Mouse (Mus musculus) ovary, postnatal 14 days (tissue): ENCODE results near the gene Ppt1.
"Not testable (repeated sequence)": the region's sequence is repeated elsewhere in the genome, so short reads cannot be mapped to it uniquely, and the experiment has no call there.

Experiments used
- DNase-seq: peaks from one replicate; pipeline ENCODE4 v3.0.0; 2022; ENCODE audit warnings: low spot score

Gene Ppt1

GRCm38 (mm10) chr4:122835530-122836402 is at the start of gene Ppt1:
TSS of gene Ppt1 (plus strand) at chr4:122836242.
- peak; percentile 68 for DNase-seq

- DNase-seq = no peak
Observed at GRCm38 (mm10) chr4:122789335-122790089, 46.5 kb upstream of the Ppt1 start.

- DNase-seq = peak; percentile 71
Observed at GRCm38 (mm10) chr4:122808108-122808507, 27.9 kb upstream of the Ppt1 start.

- DNase-seq = no peak
Observed at GRCm38 (mm10) chr4:122811180-122811579, 24.9 kb upstream of the Ppt1 start.

GRCm38 (mm10) chr4:122811824-122812223 is 24.2 kb upstream of the Ppt1 start:
- DNase-seq = no peak

GRCm38 (mm10) chr4:122816202-122816601 is 19.8 kb upstream of the Ppt1 start:
- DNase-seq = no peak

DNA sequence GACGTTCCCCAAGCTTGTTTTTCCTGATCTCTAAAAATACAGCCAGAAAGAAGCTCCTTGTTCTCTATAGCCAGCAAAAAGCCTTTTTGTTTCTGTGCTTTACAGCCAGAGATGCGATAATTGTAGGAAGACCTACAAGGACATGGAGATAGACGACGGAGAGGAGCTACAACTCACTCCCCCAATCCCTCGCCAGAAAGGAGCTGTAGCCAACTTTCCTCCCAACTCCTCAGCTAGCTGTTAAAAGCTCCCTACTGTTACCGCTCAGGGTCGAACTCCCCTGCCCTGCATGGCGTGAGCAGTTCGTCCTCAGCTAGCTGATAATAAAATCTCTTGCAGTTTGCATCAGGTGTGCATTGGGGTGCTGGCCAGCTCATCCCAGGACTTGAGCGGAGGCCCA is 15.1 kb upstream of the Ppt1 start:
- not testable (repeated sequence) for DNase-seq

GRCm38 (mm10) chr4:122827651-122828050 is 8.4 kb upstream of the Ppt1 start:
- DNase-seq = no peak

GRCm38 (mm10) chr4:122829339-122829738 is 6.7 kb upstream of the Ppt1 start:
- DNase-seq = no peak

- no peak for DNase-seq
Observed at GRCm38 (mm10) chr4:122831888-122832287, 4.2 kb upstream of the Ppt1 start.

- no peak for DNase-seq
Observed at GRCm38 (mm10) chr4:122836403-122836775, 347 bp downstream of the Ppt1 start.

- no peak for DNase-seq
Observed at GRCm38 (mm10) chr4:122837180-122837730, 1.2 kb downstream of the Ppt1 start.

DNA sequence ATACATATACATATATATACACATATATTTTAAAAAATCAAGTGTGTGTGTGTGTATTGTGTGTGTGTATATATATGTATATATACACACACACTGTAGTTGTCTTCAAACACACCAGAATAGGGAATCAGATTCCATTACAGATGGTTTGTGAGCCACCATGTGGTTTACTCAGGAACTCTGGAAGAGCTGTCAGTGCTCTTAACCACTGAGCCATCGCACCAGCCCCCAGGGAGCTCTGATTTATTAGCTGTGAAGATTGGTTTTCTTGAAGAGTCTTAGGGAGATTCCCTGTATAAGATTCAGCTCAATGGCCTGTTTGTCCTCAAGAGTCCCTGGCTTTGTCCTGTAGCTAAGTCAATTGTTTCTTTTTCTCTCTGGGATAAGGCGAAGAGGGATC is 2.0 kb downstream of the Ppt1 start:
- no peak for DNase-seq

GRCm38 (mm10) chr4:122838416-122838815 is 2.4 kb downstream of the Ppt1 start:
- no peak for DNase-seq

DNA sequence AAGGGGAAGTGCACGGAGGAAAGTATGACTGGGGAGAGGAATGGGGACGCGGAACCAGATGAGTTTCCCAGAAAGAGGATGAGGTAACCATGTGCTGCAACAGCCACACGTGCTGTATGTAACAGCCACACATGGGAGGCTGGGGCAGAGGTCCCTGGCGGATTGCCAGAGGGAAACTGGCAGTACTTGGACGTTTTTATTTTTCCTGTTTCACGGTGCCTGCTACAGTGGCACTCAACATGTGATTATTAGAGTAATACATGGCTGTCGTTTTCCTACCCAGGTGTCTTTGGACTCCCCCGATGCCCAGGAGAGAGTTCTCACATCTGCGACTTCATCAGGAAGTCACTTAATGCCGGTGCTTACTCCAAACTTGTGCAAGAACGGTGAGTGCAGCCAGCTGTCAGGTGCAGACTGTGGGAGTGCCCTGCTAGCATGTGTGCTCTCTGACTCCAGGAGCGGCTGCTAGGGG is 12.1 kb downstream of the Ppt1 start:
- no peak for DNase-seq

DNA sequence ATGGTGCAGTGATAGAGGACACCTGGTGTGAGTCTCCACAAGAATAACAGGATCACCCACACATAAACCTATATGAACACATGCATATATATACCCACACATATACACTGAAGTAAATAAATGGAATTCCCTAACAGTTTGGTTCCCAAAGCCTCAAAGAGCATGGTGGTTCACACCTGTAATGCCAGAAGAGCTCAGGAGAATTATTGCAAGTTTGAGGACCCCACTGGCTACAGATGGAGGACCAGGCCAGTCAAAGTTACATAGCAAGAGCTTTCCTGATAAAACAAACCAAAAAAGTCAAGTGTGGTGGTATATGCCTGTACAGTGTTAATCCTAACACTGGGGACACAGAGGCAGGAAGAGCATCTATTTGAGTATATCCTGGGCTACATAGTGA is 15.5 kb downstream of the Ppt1 start:
- DNase-seq = no peak

DNA sequence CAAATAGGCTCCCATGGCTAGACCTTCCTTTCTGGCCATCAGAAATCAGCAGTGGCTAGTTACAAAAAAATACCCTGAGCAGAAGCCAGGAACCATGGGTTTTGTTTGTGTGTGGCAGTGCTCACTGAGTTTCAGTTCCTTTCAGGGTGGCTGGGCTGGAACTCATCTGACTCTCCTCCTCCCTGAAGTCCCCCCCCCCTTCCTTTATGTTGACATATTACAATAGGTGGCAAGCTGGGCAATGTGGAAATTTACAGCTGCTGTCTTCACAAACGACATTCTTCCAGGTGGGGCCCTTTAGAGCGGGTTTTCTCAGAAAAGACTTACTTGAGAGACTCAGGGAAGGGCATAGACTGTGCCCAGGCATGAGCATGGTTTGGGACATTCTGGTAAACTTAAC is 17.6 kb downstream of the Ppt1 start:
- DNase-seq = no peak

- DNase-seq = no peak
Observed at GRCm38 (mm10) chr4:122854770-122855169, 18.7 kb downstream of the Ppt1 start.

DNA sequence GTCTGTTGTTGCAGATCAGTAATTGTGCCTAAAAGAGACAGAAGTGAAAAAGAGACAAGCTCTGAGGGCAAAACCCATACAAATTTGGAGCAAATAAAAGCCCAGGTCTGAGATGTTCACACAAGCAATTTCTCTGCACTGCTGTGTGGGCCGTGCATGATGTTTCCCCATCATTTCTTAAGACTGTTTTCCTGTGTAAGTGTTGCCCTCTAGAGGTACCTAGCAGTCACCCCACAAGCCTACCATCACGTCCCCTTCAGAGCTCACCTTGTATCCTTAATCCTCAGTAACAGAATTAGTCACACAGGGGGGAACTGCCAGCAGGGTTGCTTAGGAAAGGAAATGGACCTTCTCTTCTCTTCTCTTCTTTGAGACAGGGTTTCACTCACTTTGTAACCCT is 21.9 kb downstream of the Ppt1 start:
- DNase-seq = no peak

DNA sequence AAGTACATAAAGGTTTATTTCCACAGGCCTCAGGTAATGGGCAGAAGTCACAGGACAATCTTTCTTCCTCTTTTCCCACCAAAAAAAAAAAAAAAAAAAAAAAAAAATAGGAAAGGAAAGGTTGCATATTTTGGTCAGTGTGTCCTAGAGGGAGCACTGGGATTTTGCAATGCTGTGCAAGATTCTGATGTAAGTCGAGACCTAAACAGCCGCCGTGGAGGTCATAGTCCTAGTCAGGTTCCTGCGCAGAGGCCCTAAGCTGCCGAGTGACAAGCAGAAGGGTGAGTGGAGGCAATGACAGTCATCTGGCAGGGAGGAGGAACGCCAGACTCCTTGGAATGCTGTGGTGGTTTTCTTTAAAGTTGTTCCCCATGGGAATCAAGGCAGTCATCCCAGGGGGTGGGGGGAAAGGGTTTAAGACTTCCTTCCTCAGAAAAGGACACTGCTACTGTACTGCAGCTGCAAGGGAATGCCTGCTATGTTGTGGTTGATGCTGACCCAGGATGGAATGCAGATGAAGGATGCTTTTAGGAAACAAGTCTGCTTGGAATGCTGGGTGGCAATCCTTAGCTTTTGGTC is 23.1 kb downstream of the Ppt1 start:
- DNase-seq = no peak

GRCm38 (mm10) chr4:122861836-122862235 is 25.8 kb downstream of the Ppt1 start:
- DNase-seq = no peak

- DNase-seq = no peak
Observed at GRCm38 (mm10) chr4:122868041-122868440, 32.0 kb downstream of the Ppt1 start.

DNA sequence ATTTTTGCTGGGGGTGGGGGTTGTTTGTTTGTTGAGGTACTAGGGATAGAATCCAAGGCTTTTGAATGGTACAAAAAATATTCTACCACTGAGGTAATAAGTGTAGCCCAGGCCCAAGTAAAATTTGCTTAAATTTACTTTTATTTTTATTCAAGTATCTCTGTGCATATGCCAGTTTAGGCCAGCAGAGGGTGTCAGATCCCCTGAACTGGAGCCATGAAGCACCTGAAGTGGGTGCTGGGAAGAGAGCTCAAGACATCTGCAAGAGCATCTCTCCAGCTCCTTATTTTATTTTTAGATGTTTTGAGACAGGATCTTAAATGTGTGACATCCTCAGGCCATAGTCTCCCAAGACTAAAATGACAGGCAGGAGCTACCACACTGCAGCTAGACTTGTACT is 34.0 kb downstream of the Ppt1 start:
- DNase-seq = no peak
